Mouse (Mus musculus) colon, adult 2 months (tissue): ENCODE results near the gene Susd2. TPM values are rescaled to one million over a fixed set of nuclear protein-coding genes. Genes with fewer than 3 reads are reported as not detected.

Experiments
- polyA plus RNA-seq: library from polyadenylated mRNA; depleted of rRNA; stranded (reverse); fragments of >200 nt; gene quantifications from 2 replicates; pipeline ENCODE4 v1.2.3, GENCODE M21; 2012; rRNA removed

The Susd2 gene
- polyA plus RNA-seq = 22.0 and 27.3 TPM in 2 replicates

GRCm38 (mm10) chr10:75643741-75644343 lies at the start of gene Susd2:
Gene Susd2, minus strand, starts transcription at chr10:75644008.

DNA sequence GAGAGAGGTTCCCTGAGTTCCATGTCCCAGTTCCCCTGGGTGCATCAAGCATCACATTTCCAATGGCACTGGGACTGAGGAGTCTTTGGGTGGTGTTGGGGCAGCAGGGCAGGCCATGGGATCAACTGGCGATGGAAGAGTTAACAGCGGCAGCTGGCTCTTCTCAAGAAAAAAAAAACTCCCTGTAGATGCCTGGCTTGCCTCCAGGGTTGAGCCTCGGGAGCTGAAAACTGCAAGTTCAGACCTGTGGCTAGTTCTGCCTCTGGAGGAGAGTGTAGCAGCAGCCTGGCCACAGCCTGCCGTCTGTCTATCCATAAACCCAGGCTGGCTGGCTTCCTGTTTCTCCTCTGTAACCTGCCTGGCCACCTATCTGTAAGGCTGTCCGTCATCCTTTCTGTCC lies 54.7 kb downstream of the Susd2 start, which contains the start of gene Ggt5:
Ggt5 (plus strand) TSS at position 212 of the 400 bp plus-strand sequence.

Other genes with a start within 250 kb of the Susd2 start
- gene Upb1, start 242.9 kb downstream of the Susd2 start, polyA plus RNA-seq = 1.6 and 3.1 TPM in 2 replicates
- 7.7 and 10.8 TPM in 2 replicates for gene Snrpd3, start 126.5 kb downstream of the Susd2 start, polyA plus RNA-seq
- 159 and 161 TPM in 2 replicates for gene Gucd1, start 126.0 kb downstream of the Susd2 start, polyA plus RNA-seq
- gene Lrrc75b, start 83.7 kb downstream of the Susd2 start, polyA plus RNA-seq = 1.2 and 1.4 TPM in 2 replicates
- 9.3 and 16.5 TPM in 2 replicates for gene Ggt1, start 82.4 kb downstream of the Susd2 start, polyA plus RNA-seq
- gene Ggt5, start 54.7 kb downstream of the Susd2 start, polyA plus RNA-seq = 35.7 and 37.0 TPM in 2 replicates
- gene Cabin1, start 120.3 kb upstream of the Susd2 start, polyA plus RNA-seq = 35.2 and 40.9 TPM in 2 replicates
- gene Ddt, start 129.4 kb upstream of the Susd2 start, polyA plus RNA-seq = 91.9 and 107 TPM in 2 replicates
- gene Gm20441, start 136.9 kb upstream of the Susd2 start, polyA plus RNA-seq = 0.49 TPM in 1 of 2 replicates, not detected in the other
- 79.4 and 82.9 TPM in 2 replicates for gene Gstt3, start 137.4 kb upstream of the Susd2 start, polyA plus RNA-seq
- 91.1 and 94.9 TPM in 2 replicates for gene Gstt1, start 154.6 kb upstream of the Susd2 start, polyA plus RNA-seq
- 0.13 TPM in 1 of 2 replicates, not detected in the other for gene Gstt4, start 178.5 kb upstream of the Susd2 start, polyA plus RNA-seq
- gene Gstt2, start 193.4 kb upstream of the Susd2 start, polyA plus RNA-seq = 202 and 342 TPM in 2 replicates
- 757 and 966 TPM in 2 replicates for gene Mif, start 216.2 kb upstream of the Susd2 start, polyA plus RNA-seq
- 42.2 and 68.7 TPM in 2 replicates for gene Derl3, start 249.4 kb upstream of the Susd2 start, polyA plus RNA-seq